Mouse (Mus musculus): Measurements from ENCODE around the gene Gm45837.

GRCm38 (mm10) chr7:101550686-101551485 is 140.2 kb downstream of the Gm45837 start:
- TF ChIP-seq CTCF (IDR thresholded peaks at IDR 0.05; ENCODE audit: control insufficient read depth, insufficient read depth, insufficient replicate concordance, low read depth, low read length) (no peak), POLR2A (IDR thresholded peaks at IDR 0.05; ENCODE audit: control insufficient read depth, low read depth, low read length) (no peak)

Measured in testis, adult 2 months (tissue).